Mouse (Mus musculus): ENCODE results near the gene Slc38a4. TPM values are rescaled to one million over a fixed set of nuclear protein-coding genes. Genes with fewer than 3 reads are reported as not detected.

Slc38a4 gene
- polyA plus RNA-seq, 1 experiment = 0.63 TPM

DNA sequence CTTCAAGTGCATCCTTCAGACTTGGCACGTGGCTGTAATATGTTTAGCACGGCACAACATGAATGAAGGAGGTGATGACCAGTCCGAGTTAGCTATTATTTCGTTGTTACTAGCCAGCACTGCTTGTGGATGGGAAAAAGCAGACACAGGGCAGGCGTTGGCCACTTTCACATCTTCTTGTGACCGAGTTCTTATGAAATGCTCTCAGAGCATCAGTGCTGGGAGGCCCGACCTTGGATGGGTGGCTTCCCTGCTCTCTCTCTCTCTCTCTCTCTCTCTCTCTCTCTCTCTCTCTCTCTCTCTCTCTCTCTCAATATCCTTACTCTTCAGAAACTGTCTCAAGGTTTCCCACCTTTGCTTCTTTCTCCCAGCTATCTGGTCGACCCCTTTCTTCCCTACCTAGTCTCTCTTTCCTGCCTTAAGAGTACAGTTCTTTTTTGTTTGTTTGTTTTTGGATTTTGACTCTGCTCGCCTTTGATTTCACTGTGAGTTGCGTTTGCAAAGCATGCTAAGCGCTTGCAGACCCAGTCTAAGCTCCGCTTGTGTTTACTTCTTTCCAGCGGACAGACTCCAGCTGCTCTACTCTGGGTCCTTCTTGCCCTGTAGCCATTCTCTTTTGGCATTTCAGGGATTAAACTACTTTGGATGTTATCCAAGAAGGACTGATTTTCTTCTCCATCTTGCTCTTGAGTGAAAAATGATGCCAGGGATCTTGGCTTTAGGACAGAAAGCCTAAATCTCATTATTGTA lies 72.0 kb downstream of the Slc38a4 start:
- Histone ChIP-seq H3K4me3 (ENCODE audit: insufficient read depth, low read length) (no peak overlapping the region), H3K27ac (ENCODE audit: insufficient read depth, low read length) (no peak overlapping the region), H3K4me1 (ENCODE audit: control insufficient read depth, insufficient read depth, low read length) (no peaks in the 10 kb centered on the region)
- TF ChIP-seq POLR2A (IDR thresholded peaks at IDR 0.05; ENCODE audit: extremely low read depth, insufficient read depth, low read length) (no peak), CTCF (IDR thresholded peaks at IDR 0.05; ENCODE audit: extremely low read depth, insufficient read depth, low read length) (no peak)

- Histone ChIP-seq H3K4me3 (ENCODE audit: insufficient read depth, low read length) (no peak overlapping the region), H3K27ac (ENCODE audit: insufficient read depth, low read length) (no peak overlapping the region), H3K4me1 (ENCODE audit: control insufficient read depth, insufficient read depth, low read length) (no peaks in the 10 kb centered on the region)
- TF ChIP-seq POLR2A (IDR thresholded peaks at IDR 0.05; ENCODE audit: extremely low read depth, insufficient read depth, low read length) (no peak), CTCF (IDR thresholded peaks at IDR 0.05; ENCODE audit: extremely low read depth, insufficient read depth, low read length) (no peak)
These were observed 80.6 kb downstream of the Slc38a4 start for GRCm38 (mm10) chr15:96975125-96975524.

DNA sequence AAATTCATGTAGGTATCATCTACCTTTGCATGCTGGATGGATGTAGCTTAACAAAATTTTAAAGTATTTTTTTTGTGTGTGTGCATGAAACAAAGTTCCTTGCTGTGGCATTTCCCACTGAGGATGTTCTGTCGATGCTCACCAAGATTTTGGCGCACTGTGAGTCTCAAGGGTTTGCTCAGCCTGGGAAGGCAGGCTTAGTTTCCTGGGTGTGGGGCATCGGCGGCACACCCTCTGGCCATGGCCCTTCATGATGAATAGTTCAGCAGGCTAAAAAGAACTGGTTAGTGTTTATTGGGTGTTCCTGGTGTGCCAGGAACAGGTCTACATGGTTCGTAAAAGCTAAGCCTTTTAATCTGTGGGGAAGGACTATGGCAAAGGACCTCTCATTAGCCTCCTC lies 81.6 kb downstream of the Slc38a4 start:
- no peak for TF ChIP-seq POLR2A (IDR thresholded peaks at IDR 0.05; ENCODE audit: extremely low read depth, insufficient read depth, low read length)
- TF ChIP-seq CTCF (IDR thresholded peaks at IDR 0.05; ENCODE audit: extremely low read depth, insufficient read depth, low read length) = no peak
- Histone ChIP-seq H3K27ac (ENCODE audit: insufficient read depth, low read length) (no peak overlapping the region), H3K4me3 (ENCODE audit: insufficient read depth, low read length) (no peak overlapping the region), H3K4me1 (ENCODE audit: control insufficient read depth, insufficient read depth, low read length) (no peaks in the 10 kb centered on the region)

DNA sequence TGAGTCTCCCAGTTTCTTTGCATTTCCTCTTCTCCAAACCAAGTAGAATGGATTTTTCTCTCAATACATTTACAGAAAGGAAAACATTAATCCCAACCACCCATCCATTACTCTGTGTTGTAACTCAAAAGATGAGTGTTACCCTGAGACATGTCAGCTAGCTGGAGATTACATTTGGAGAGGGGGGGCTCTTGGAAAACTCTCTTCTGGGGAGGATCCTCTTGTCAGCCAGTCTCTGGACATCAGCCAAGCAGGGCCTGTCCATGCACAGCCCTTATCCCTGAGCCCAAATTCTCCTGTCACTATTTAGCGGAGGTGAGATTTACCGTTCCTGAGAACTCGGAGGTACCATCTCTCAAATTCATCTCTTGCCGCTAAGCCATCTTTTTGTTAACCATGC lies 82.4 kb downstream of the Slc38a4 start:
- no peak overlapping the region for H3K27ac ChIP-seq (ENCODE audit: insufficient read depth, low read length)
- TF ChIP-seq POLR2A (IDR thresholded peaks at IDR 0.05; ENCODE audit: extremely low read depth, insufficient read depth, low read length) (no peak), CTCF (IDR thresholded peaks at IDR 0.05; ENCODE audit: extremely low read depth, insufficient read depth, low read length) (no peak)
- 0 out of 2 replicates have a peak, but pooled peaks cover 1% of the 10 kb centered on the region for H3K4me1 ChIP-seq (ENCODE audit: control insufficient read depth, insufficient read depth, low read length)
- no peak overlapping the region for H3K4me3 ChIP-seq (ENCODE audit: insufficient read depth, low read length)

DNA sequence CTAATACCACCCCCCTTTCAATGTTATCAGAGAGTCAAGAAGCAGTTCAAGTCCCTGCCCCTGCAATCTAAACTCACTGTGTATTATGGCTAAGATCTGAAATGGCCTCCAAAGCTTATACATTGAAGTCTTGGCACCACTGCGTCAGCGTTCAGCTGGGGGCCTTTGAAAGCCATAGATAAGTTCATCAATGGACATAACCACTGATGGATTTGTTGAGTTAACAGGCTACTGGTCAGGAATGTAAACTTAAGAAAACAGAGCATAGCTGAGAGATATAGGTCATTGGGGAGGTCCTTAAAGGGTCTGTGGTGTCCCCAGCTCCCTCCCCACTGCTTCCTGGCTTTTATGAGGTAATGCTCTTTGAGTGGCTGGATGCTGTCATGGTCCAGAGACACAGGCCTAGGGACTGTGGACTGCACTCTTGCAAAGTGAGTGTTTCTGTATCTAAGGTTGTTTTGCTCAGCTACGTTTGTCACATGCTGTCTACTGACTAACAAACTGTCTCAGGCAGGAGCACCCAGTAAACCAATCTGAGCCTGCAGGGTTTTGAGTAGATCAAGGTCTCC lies 83.0 kb downstream of the Slc38a4 start:
- Histone ChIP-seq H3K27ac (ENCODE audit: insufficient read depth, low read length) (no peak overlapping the region), H3K4me3 (ENCODE audit: insufficient read depth, low read length) (no peak overlapping the region), H3K4me1 (ENCODE audit: control insufficient read depth, insufficient read depth, low read length) (0 out of 2 replicates have a peak, but pooled peaks cover 1% of the 10 kb centered on the region)
- TF ChIP-seq POLR2A (IDR thresholded peaks at IDR 0.05; ENCODE audit: extremely low read depth, insufficient read depth, low read length) (no peak), CTCF (IDR thresholded peaks at IDR 0.05; ENCODE audit: extremely low read depth, insufficient read depth, low read length) (no peak)

DNA sequence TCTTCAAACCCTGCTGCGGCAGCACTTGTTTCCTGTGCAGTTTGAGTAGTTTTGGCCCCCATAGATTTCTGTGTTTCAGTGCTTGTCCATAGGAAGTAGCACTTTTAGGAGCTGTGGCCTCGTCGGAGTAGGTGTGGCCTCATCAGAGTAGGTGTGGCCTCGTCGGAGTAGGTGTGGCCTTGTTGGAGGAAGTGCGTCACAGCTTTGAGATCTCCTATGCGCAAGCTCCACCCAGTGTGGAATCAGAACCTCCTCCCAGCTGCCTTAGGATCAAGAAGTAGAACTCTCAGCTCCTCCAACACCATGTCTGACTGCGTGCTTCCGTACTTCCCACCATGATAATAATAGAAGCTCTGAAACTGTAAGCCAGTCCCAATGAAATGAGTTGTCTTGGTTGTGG lies 83.8 kb downstream of the Slc38a4 start:
- Histone ChIP-seq H3K27ac (ENCODE audit: insufficient read depth, low read length) (no peak overlapping the region), H3K4me1 (ENCODE audit: control insufficient read depth, insufficient read depth, low read length) (0 out of 2 replicates have a peak, but pooled peaks cover 1% of the 10 kb centered on the region), H3K4me3 (ENCODE audit: insufficient read depth, low read length) (no peak overlapping the region)
- TF ChIP-seq POLR2A (IDR thresholded peaks at IDR 0.05; ENCODE audit: extremely low read depth, insufficient read depth, low read length) (no peak), CTCF (IDR thresholded peaks at IDR 0.05; ENCODE audit: extremely low read depth, insufficient read depth, low read length) (no peak)

GRCm38 (mm10) chr15:96969792-96970191 lies 86.0 kb downstream of the Slc38a4 start:
- Histone ChIP-seq H3K4me1 (ENCODE audit: control insufficient read depth, insufficient read depth, low read length) (0 out of 2 replicates have a peak, but pooled peaks cover 1% of the 10 kb centered on the region), H3K27ac (ENCODE audit: insufficient read depth, low read length) (no peak overlapping the region), H3K4me3 (ENCODE audit: insufficient read depth, low read length) (no peak overlapping the region)
- no peak for TF ChIP-seq POLR2A (IDR thresholded peaks at IDR 0.05; ENCODE audit: extremely low read depth, insufficient read depth, low read length)
- no peak for TF ChIP-seq CTCF (IDR thresholded peaks at IDR 0.05; ENCODE audit: extremely low read depth, insufficient read depth, low read length)

DNA sequence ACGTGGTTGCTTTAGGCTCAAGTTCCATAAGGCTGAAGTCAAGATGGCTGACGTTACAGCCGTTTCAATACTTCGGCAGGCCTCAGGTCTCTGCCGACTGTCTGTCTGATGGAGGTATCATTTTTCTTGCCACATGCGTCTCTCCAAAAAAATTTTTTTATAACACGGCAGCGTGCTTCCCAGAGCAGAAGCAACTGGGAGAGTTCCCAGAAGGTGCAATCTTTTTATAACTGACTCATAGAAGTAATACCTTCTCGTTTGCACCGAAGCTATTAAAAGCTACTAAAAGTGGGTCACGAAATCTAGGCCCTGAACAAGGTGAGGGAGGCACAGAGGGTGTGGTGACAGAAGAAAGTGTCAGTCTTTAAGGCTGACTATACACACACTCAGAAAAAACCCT lies 87.0 kb downstream of the Slc38a4 start:
- no peak overlapping the region for H3K4me3 ChIP-seq (ENCODE audit: insufficient read depth, low read length)
- 0 out of 2 replicates have a peak, but pooled peaks cover 1% of the 10 kb centered on the region for H3K4me1 ChIP-seq (ENCODE audit: control insufficient read depth, insufficient read depth, low read length)
- TF ChIP-seq CTCF (IDR thresholded peaks at IDR 0.05; ENCODE audit: extremely low read depth, insufficient read depth, low read length) (no peak), POLR2A (IDR thresholded peaks at IDR 0.05; ENCODE audit: extremely low read depth, insufficient read depth, low read length) (no peak)
- no peak overlapping the region for H3K27ac ChIP-seq (ENCODE audit: insufficient read depth, low read length)

DNA sequence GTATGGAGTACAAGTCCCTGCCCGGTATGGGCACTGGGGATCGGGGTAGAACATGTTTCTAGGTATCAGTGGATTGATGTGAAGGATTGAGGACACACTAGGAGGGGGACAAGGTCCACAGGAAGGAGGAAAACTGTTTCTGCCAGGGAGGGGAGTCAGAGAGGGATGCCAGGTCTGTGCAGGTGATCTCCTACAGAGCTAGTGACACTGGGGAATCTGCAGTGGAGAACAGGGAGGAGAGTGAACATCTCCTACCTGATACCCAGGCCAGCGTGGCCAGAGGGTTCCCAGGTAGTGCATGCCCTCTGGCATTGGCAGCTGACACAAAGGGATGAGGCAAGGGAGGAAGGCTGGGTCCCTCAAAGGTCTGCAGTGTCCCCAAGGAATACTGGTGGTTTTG lies 89.4 kb downstream of the Slc38a4 start:
- H3K4me1 ChIP-seq (ENCODE audit: control insufficient read depth, insufficient read depth, low read length) = 0 out of 2 replicates have a peak, but pooled peaks cover 1% of the 10 kb centered on the region
- H3K4me3 ChIP-seq (ENCODE audit: insufficient read depth, low read length) = no peak overlapping the region
- TF ChIP-seq CTCF (IDR thresholded peaks at IDR 0.05; ENCODE audit: extremely low read depth, insufficient read depth, low read length) (no peak), POLR2A (IDR thresholded peaks at IDR 0.05; ENCODE audit: extremely low read depth, insufficient read depth, low read length) (no peak)
- no peak overlapping the region for H3K27ac ChIP-seq (ENCODE audit: insufficient read depth, low read length)

DNA sequence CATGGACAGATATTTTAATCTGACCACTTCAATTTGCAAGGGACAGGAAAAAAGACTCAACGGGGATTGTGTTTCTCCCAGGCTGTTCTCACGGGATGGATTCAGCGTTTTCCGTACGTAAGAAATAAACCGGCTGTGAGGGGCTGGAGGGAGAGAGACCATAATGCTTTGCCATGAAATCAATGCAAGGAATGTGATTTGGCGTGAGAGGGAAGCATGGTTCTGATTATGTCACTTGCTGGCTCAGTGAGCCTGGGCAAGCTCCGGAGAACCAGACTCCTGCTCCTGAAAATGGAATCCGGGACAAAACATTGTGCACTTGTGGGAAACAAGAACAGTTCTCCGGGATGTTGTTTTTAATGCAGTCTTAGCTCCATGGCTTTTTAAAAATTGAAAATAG lies 92.0 kb downstream of the Slc38a4 start:
- H3K4me3 ChIP-seq (ENCODE audit: insufficient read depth, low read length) = no peak overlapping the region
- 0 out of 2 replicates have a peak, but pooled peaks cover 1% of the 10 kb centered on the region for H3K4me1 ChIP-seq (ENCODE audit: control insufficient read depth, insufficient read depth, low read length)
- no peak overlapping the region for H3K27ac ChIP-seq (ENCODE audit: insufficient read depth, low read length)
- TF ChIP-seq CTCF (IDR thresholded peaks at IDR 0.05; ENCODE audit: extremely low read depth, insufficient read depth, low read length) (no peak), POLR2A (IDR thresholded peaks at IDR 0.05; ENCODE audit: extremely low read depth, insufficient read depth, low read length) (no peak)

Data from cortical plate, adult 2 months (tissue).